Mouse (Mus musculus): ENCODE data around the gene Sin3a. TPM values are rescaled to one million over a fixed set of nuclear protein-coding genes. Genes with fewer than 3 reads are reported as not detected.

Sin3a gene
- total RNA-seq, 2 experiments from 2014 or later: 46.2 to 46.5 TPM

DNA sequence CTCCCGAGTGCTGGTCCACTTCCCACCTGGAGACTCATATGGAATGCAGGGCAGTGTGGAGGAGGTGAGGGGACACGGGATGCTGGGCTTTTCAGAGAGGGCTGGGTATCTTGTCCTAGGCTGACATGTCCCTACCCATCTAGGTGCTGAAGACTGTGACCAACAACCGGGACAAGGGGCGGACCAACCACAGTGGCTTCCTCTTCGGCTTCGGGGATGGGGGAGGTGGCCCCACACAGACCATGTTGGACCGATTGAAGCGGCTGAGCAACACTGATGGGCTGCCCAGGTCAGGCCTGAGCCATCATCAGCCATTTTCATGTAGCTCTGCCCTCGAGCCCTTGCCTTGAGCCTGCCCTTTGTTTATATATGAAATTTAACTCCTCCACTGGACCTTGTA lies 65.9 kb downstream of the Sin3a start:
- no peak for DNase-seq

GRCm38 (mm10) chr9:57138507-57138906 lies 66.7 kb downstream of the Sin3a start:
- DNase-seq: no peak

- DNase-seq: no peak
Measured at GRCm38 (mm10) chr9:57139110-57139509, 67.3 kb downstream of the Sin3a start.

GRCm38 (mm10) chr9:57139571-57139970 lies 67.7 kb downstream of the Sin3a start:
- DNase-seq: no peak

- DNase-seq: no peak
Measured at GRCm38 (mm10) chr9:57141417-57142353, 69.8 kb downstream of the Sin3a start.

- no peak for DNase-seq
Measured at GRCm38 (mm10) chr9:57143212-57143611, 71.4 kb downstream of the Sin3a start.

GRCm38 (mm10) chr9:57144830-57145229 lies 73.0 kb downstream of the Sin3a start:
- DNase-seq: no peak

DNA sequence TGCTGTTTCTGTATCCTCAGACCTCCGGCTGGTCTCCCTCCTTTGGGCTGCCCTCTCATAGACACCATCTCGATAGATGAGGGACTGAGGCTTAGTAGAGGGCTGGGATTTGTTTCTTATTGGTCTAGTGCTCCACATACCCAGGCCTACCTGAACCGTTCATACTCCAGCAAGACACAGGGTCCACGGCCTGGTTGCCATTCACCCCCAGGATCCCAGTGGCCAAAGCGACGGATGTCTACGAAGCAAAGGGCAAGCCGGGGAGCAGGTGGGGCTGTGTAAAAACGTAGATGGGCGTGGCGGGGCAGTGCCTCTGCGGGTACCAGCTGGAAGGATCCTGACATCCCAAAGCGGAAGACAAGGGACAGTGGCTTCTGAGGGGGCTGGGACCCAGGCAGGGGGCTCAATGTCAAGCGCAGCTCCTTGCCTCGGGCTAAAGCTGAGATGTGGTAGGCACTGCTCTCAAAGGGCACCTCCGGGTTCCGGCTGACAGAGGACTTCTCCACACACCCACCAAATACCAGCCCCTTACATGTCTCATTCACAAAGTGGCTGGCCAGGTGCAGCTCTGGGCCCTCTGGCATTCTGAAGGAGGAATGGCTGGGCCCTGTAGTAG lies 74.7 kb downstream of the Sin3a start:
- DNase-seq: no peak

DNA sequence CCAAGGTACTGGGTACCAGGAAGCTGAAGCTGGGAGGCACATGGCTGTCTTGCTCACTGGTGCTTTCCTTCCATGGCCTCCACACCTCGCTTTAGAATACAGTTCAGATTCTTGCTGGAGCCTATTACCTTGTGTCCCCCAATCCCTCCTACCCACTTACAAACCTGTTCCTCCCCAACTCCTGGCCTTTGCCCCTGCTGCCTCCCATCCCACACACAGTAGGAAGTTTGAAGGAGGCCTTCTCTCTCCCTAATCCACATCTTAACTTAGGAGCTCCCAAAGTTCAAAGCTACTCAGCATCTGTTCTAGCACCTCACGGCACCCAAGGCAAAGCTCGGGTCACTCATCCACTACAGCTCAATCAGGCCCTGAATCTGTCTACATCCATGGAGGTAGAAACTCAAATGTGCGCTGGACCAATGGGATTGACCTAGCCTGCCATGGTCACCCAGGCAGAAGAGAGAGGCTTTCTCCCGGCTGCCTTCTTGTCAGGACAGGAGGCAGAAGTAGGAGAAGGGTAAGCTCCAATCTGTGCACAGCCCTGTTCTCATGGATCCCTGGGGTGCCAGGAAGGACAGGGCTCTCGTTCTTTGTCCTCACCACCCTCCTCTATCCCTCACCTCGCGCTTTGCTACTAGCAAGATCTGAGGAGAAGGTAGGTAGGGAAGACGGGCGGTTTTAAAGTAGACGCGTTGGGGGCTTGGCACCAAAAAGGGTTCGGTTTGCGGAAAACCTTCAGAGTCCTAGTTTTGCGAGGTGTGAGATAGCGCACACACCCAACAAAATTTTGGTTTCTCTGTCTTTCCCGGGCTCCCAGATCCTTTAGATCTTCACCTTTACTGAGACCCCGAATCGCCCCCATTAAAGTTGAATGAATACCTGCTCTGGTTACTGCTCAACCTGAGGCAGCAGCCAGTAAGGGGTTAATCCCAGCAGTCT lies 75.6 kb downstream of the Sin3a start:
- DNase-seq: no peak

DNA sequence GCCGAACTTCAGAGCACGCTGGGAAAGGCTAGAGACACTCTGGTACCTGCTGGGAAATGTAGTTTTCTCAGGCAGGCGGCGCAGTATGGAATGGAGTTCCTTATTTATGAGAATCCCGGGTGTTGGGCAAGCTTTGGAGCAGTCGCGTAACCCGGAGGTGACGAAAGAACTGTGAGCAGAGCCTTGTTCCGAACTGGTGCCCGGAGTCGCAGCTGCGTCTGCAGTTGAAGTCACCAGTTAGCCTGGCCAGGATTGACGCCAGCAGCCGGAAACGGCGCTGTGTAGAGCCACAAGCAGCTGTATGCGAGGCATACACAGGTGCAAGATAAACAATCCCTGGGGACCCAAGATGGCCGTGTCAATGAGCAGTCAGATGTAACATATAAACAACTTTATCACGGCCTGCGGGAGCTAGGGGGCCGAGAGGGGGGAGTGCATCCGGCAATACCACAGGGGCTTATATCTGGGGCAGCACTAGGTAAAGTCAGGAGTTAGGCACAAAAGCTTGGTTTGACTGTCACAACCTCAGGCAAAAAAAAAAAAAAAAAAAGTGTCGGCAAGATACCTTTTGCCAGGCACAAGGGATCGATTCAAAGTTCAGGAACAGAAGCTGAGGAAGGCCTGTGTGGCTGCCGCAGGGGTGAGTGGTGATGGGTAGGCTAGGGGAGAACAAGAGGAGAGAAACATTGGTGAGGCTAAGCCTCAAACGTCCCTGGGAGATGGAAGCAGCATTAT lies 76.5 kb downstream of the Sin3a start, which contains the start of gene Neil1:
TSS of gene Neil1 (minus strand) at position 162 of the 735 bp plus-strand sequence.
- DNase-seq: peak; percentile 81

- no peak for DNase-seq
Measured at GRCm38 (mm10) chr9:57149021-57149420, 77.2 kb downstream of the Sin3a start.

DNA sequence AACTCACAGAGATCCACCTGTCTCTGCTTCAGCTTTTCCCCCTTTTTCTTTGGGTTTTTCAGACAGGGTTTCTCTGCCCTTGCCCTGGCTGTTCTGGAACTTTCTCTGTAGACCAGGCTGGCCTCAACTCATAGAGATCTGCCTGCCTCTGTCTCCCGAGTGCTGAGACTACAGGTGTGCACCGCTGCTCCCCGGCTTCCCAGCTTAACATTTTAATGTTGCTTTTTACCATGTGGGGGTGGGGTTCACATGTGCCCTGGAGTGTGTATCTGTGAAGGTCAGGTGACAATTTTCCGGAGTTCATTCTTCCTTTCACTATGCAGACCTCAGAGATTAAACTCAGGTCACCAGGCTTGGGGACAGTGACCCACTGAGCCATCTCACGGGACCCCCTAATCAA lies 78.4 kb downstream of the Sin3a start:
- no peak for DNase-seq

DNA sequence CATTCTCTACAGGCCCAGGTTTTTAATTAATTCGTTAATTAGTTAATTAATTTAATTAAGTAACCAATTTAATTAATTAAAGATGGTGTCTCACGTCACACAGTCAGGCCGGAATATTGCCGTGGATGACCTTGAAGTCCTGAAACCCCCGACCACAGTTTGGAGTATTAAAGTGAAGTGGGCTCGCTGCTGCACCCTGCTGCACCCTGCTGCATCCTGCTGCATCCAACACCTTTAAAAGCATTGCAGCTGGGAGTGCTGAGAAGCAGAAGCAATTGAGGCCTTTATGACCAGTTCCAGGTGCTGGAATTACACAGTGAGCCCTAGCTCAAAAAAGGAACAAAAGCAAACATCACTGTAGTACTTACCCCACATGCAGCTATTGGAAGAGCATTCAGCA lies 80.5 kb downstream of the Sin3a start:
- DNase-seq: no peak

GRCm38 (mm10) chr9:57156383-57156782 lies 84.5 kb downstream of the Sin3a start:
- DNase-seq: no peak

GRCm38 (mm10) chr9:57156823-57157222 lies 85.0 kb downstream of the Sin3a start:
- DNase-seq: no peak

DNA sequence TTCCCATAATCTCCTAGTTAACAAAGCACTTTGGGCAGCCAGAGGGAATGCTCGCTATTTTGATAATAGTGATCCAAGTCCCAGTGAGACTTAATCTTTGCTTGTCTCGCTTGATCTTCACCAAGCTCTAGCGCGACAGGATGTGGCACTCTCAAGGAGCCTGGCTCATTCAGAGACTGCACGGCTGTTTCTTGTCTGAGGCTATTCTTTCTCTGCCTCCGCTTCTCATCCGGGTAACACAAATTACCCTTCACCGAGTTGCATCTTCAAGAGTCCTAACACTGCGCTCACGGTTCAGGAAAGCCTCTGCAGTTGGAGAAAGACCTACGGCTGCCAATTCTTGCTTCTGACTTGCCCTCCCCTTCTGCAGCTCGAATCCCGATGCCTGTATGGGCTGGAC lies 85.7 kb downstream of the Sin3a start:
- DNase-seq: no peak

- peak; percentile 95 for DNase-seq
Measured at GRCm38 (mm10) chr9:57158013-57158470, 86.2 kb downstream of the Sin3a start, which contains the start of gene Commd4. Commd4 (minus strand) TSS chr9:57158331.

DNA sequence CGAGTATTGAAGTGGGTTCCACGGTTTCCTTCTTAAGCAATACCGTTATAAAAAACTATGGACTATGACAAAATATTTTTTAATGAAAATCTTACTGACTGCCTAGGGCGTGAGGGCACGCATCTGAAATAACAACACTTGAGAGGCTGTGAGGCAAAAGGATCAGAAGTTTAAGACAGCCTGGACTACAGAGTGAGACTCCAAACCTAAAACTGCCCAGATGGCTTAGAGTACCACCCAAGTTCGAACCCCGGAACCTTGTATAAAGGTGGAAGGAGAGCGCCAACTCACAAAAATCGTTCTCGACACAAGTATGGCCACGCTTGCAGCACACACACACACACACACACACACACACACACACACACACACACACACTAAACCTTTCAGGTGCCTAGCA lies 86.7 kb downstream of the Sin3a start:
- DNase-seq: no peak

- DNase-seq: no peak
Measured at GRCm38 (mm10) chr9:57162496-57162895, 90.7 kb downstream of the Sin3a start.

DNA sequence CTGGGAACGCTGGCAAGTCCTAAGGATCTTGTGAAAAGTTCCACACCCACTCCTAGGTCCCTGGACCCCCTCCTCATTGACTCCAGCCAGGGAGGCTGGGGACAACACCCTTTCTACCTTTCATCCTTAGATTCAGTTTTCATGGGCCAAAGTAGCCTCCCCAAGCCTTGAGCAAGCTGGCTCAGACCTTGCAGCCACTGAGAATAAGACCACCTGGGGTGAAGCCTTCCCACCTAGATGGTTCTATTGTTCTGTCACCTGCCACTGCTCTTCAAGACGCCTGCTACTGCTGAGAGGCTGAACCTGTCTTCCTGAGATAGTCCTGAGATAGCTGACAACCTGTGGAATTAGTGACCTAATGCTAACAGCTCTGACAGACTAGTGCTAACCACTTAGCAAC lies 91.3 kb downstream of the Sin3a start:
- DNase-seq: no peak

DNA sequence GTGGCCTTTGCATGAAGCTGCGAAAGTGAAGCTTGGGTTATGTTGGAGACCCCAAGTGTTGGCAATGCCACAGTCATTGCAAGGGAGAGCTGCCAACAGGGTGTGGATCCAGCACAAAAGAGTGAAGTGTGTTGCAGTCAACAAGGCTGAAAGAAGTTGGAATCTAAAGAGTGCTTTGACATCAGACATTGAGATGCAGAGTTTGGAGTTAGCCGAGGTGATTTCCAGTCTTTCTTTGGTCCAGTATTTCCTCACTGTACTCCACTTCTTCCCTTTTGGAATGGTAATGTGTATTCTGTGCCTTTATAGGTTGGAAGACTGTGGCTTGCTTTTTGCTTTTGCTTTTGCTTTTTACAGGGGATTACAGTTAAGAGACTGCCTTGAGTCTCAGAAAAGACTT lies 94.3 kb downstream of the Sin3a start:
- DNase-seq: no peak

DNA sequence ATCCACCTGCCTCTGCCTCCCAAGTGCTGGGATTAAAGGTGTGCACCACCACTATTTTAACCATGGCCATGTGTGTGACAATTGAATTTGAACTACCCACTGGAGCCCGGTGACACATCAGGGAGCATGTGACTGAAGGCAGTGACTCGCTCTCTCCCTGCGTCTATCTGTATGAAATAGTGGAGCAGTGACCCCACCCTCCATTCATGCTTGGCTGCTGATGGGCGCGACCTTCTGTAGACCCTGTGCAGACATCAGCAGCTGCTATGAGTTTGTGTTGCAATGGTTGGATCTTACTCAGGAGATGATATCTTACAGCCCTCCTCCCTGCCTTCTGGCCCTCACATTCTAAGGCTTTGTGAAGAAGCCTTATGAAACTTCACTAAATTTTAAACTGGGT lies 96.6 kb downstream of the Sin3a start:
- DNase-seq: no peak
